Mouse (Mus musculus): Measurements from ENCODE around the gene Ulk2. TPM values are rescaled to one million over a fixed set of nuclear protein-coding genes. Genes with fewer than 3 reads are reported as not detected.

Gene Ulk2
- total RNA-seq, 2 experiments from 2014 or later = 71.2 to 74.3 TPM

DNA sequence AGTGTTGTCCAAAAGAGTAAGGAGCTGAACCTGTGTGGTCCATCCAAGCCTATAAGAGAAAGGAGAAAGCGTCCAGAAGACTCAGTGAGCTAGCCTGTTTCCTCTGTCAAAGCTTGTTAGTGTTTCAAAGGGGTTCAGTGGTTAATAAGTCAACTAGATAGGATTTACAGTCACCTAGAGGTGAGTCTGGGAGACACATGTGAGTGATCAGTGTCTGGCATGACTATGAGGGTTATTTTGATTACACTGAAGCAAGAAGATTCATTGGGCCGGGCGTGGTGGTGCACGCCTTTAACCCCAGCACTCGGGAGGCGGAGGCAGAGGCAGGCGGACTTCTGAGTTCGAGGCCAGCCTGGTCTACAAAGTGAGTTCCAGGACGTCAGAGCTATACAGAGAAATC lies 109.1 kb downstream of the Ulk2 start:
- Histone ChIP-seq H3K27ac (no peak overlapping the region), H3K4me3 (no peak overlapping the region)
- DNase-seq (ENCODE audit: low spot score in 2 of 2) = no peak
- TF ChIP-seq CTCF (conservative IDR thresholded peaks at IDR 0.05) = 0 out of 2 replicates have a peak, but pooled peaks have one; percentile 11

DNA sequence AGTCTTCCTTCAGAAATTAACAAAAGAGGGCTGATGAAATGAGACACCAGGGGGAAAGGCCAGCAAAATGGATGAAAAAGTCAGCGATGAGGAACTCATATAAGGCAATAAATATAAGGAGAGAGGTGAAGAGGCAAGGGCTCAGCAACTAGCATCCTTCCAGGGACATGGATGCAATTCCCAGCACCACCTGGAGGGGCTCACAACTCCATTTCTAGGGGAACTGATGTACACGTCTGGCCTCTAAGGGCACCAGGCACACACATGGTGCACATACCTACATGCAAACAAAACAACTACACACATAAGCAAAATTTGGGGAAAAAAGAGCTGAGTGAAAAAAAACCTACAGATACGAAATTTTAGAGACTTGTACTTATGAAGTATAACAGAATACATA lies 110.4 kb downstream of the Ulk2 start:
- no peak overlapping the region for H3K4me3 ChIP-seq
- DNase-seq (ENCODE audit: low spot score in 2 of 2) = no peak
- peak overlapping the region; percentile 36; the same call in 1 of the 2 replicates for H3K27ac ChIP-seq
- TF ChIP-seq CTCF (conservative IDR thresholded peaks at IDR 0.05) = peak; percentile 65

DNA sequence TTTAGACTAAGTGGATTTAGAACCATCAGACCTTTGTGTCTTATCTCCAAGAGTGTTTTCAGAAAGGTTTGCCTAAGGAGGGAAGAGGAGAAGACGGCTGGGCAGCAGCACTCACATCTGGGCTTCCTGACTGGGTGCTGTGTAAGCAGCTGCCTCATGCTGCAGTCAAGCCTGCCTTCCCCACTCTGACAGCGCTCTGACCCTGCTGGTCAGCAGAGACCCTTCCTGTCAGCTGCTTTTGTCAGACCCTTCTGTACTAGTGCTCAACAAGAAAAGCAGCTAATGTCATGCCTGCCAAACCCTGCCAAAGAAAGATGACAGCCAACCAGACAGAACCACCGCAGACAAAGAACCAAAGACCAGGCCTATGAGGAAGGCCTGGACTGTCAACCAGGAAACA lies 111.1 kb downstream of the Ulk2 start:
- Histone ChIP-seq H3K27ac (peak overlapping the region; percentile 36; the same call in 1 of the 2 replicates), H3K4me3 (no peak overlapping the region)
- no peak for DNase-seq (ENCODE audit: low spot score in 2 of 2)
- TF ChIP-seq CTCF (conservative IDR thresholded peaks at IDR 0.05) = no peak

DNA sequence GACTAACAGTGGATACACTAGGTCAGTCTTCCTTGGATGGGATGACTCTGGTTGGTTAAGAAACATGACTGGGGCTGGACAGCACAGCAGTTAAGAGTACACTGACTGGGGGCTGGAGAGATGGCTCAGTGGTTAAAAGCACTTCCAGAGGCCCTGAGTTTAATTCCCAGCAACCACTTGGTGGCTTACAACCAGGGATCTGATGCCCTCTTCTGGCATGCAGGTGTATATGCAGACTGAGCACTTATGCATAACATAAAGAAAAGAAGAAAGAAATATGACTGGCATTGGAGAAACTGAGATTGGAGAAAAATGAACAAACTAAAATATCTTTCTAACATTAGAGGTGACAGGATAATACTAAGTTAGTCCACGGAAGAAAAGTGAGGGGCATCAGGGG lies 114.4 kb downstream of the Ulk2 start:
- peak; percentile 44 for TF ChIP-seq CTCF (conservative IDR thresholded peaks at IDR 0.05)
- Histone ChIP-seq H3K4me3 (no peak overlapping the region), H3K27ac (no peak overlapping the region)
- no peak for DNase-seq (ENCODE audit: low spot score in 2 of 2)

DNA sequence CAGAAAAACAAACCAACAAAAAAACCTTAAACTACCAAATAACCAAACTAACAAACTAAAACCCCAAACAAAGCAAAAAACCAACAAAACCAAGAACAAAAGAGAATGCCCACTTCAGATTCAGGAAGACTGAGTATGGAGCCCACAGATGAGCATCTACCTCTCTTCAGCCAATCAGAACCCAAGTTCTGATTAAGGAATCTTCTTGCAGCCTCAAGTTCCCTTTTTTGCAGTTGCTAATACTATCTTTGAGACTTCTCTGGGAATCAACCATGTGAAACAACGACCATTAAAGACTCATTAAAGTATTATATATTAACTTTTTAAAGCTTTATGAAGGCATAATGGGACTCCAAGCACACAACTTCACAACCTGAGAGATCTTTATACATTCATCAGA lies 117.6 kb downstream of the Ulk2 start:
- Histone ChIP-seq H3K27ac (no peak overlapping the region), H3K4me3 (no peak overlapping the region)
- no peak for TF ChIP-seq CTCF (conservative IDR thresholded peaks at IDR 0.05)
- DNase-seq (ENCODE audit: low spot score in 2 of 2) = no peak

DNA sequence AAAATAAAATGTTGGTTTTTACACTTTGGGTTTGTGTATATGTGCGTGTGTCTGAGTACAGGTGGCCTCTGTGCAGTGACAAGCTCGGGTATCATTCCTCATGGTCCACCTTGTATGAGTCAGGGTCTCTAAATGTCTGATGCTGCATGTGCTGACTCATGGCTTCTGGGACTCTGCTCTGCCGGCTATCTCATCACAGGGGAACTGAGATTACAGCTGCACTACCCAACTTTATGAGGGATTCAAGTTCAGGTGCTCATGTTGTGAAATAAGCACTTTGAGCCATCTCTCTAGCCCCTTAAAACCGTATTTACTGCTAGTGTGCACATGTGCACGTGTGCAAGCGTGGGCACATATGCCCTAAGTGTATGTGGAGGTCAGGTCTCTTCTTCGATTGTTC lies 122.2 kb downstream of the Ulk2 start:
- Histone ChIP-seq H3K4me3 (no peak overlapping the region), H3K27ac (no peak overlapping the region)
- no peak for DNase-seq (ENCODE audit: low spot score in 2 of 2)
- no peak for TF ChIP-seq CTCF (conservative IDR thresholded peaks at IDR 0.05)

DNA sequence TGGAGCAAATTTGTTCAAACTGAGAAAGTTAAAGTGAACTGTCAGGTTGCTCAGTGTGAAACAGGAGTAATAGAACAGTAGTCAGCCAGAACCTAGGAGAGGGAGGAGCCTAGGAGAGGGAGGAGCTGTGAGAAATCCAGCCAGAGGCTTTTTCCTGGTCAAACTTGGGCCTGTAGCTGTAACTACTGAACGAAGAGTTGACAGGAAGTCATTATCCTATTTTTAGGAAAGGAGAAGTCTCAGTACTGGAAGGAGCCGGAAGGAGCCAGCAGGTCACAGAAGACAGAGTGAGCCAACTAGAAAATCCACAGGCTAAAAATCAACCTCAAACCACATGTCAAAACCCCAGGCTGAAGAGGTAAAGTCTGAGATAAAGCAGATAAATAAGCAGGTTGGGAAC lies 126.8 kb downstream of the Ulk2 start:
- DNase-seq (ENCODE audit: low spot score in 2 of 2) = no peak
- TF ChIP-seq CTCF (conservative IDR thresholded peaks at IDR 0.05) = no peak
- H3K4me3 ChIP-seq = no peak overlapping the region
- H3K27ac ChIP-seq = peak overlapping the region; percentile 28; the same call in 1 of the 2 replicates

Other genes starting within 250 kb of the Ulk2 start
- 1 to 10 TPM; 4.1 to 4.4 TPM for gene Grap, start 201.8 kb downstream of the Ulk2 start, total RNA-seq (2021)
- not detected for gene Fam83g, start 171.0 kb downstream of the Ulk2 start, total RNA-seq (2021)
- gene Slc5a10, start 134.2 kb downstream of the Ulk2 start, total RNA-seq (2021) = under 1 TPM; 0.31 to 0.47 TPM
- gene Prpsap2, start 93.0 kb downstream of the Ulk2 start, total RNA-seq (2021) = 10 to 100 TPM; 50.8 to 51.0 TPM
- gene Akap10, start 75.2 kb upstream of the Ulk2 start, total RNA-seq (2021) = 10 to 100 TPM; 32.7 to 37.0 TPM
- 10 to 100 TPM; 85.8 to 91.6 TPM for gene Specc1, start 101.7 kb upstream of the Ulk2 start, total RNA-seq (2021)